In the genomic region with DNA sequence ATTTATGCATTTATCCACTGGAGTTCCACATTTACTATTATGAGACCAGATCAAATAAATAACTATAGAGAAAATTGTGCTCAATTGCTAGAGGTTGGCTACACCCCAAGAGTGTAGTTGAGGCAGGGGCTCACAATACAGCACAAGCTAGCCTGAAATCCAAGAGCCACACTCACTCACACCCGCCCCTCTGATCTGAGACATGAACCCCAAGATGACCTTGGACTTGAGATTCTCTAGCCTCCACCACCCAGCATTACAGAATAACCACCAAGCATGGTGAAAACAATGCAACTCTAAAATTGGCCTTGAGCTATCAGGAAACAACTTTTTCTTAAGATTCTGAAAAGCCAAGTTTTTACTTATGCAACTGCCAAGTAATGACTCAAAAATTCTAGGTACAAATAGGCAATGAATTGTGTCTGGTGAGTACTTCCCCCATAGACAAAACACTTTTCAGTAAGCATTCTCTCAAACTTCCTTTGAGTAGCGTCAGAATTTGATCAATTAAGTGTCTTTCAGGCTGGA, we compare ENCODE assay signal across 8 mouse cellular contexts. TPM values are rescaled to one million over a fixed set of nuclear protein-coding genes. Genes with fewer than 3 reads are reported as not detected.
DNase-seq lines count a peak whose midpoint lies in the region; ATAC-seq and TF ChIP-seq lines count a peak whose summit lies in the region.

No protein-coding gene starts in this region.

- 46% methylated on average over 2 of the region's 2 CpGs for WGBS in kidney, postnatal 0 days
- WGBS in embryonic facial prominence, embryonic 14.5 days, result 37% methylated on average over 2 of the region's 2 CpGs
- 33% methylated on average over 2 of the region's 2 CpGs for WGBS in intestine, postnatal 0 days
- 43% methylated on average over 2 of the region's 2 CpGs for WGBS in neural tube, embryonic 13.5 days

- H3K4me1 ChIP-seq in kidney, postnatal 0 days (replicated peaks; ENCODE audit: insufficient read depth, low read length), result peaks cover 25% of the 10 kb centered on the region
- peaks cover 20% of the 10 kb centered on the region for H3K4me1 ChIP-seq in embryonic facial prominence, embryonic 14.5 days (ENCODE audit: control insufficient read depth, insufficient read depth, low read length)
- H3K4me1 ChIP-seq in intestine, postnatal 0 days (replicated peaks; ENCODE audit: control insufficient read depth, insufficient read depth, low read length), result no peaks in the 10 kb centered on the region
- peaks cover 60% of the 10 kb centered on the region for H3K4me1 ChIP-seq in neural tube, embryonic 13.5 days (replicated peaks)

- H3K4me2 ChIP-seq in kidney, postnatal 0 days (ENCODE audit: low read length), result peak overlapping the region; percentile 78
- H3K4me2 ChIP-seq in embryonic facial prominence, embryonic 14.5 days (ENCODE audit: low read depth, low read length), result peak overlapping the region; percentile 98
- H3K4me2 ChIP-seq in intestine, postnatal 0 days (replicated peaks; ENCODE audit: low read depth), result peak overlapping the region; percentile 79
- H3K4me2 ChIP-seq in neural tube, embryonic 13.5 days, result peak overlapping the region; percentile 69

- no peak for TF ChIP-seq CTCF in kidney, postnatal 0 days (IDR thresholded peaks at IDR 0.05; ENCODE audit: low read depth)
- TF ChIP-seq CTCF in intestine, postnatal 0 days (IDR thresholded peaks at IDR 0.05; ENCODE audit: low read depth), result no peak

- peaks cover 19% of the 10 kb centered on the region; the same call in 1 of the 2 replicates for H3K36me3 ChIP-seq in kidney, postnatal 0 days (ENCODE audit: insufficient read depth, low read length)
- H3K36me3 ChIP-seq in embryonic facial prominence, embryonic 14.5 days (ENCODE audit: control insufficient read depth, insufficient read depth, low read length), result peaks cover 33% of the 10 kb centered on the region
- H3K36me3 ChIP-seq in intestine, postnatal 0 days (ENCODE audit: control insufficient read depth, insufficient read depth), result peaks cover 19% of the 10 kb centered on the region
- peaks cover 28% of the 10 kb centered on the region for H3K36me3 ChIP-seq in neural tube, embryonic 13.5 days

- no peak for DNase-seq in kidney, postnatal 0 days (ENCODE audit: low spot score)
- no peak for DNase-seq in kidney, postnatal 4 days
- no peak for DNase-seq in embryonic facial prominence, embryonic 14.5 days (ENCODE audit: low spot score)
- no peak for DNase-seq in left cerebral cortex, adult 18-20 months (ENCODE audit: low spot score in 2 of 2)
- no peak for DNase-seq in layer of hippocampus, adult 9-10 months (ENCODE audit: low spot score)

- no peak for ATAC-seq in kidney, postnatal 0 days (replicated peaks; ENCODE audit: low FRiP score, low read depth)
- no peak for ATAC-seq in embryonic facial prominence, embryonic 14.5 days (ENCODE audit: low read depth)
- no peak for ATAC-seq in intestine, postnatal 0 days
- ATAC-seq in neural tube, embryonic 13.5 days (ENCODE audit: low read depth), result no peak
- no peak for ATAC-seq in granulocyte monocyte progenitor cell, adult 5-6 weeks (replicated peaks; ENCODE audit: poor library complexity, severe bottlenecking)

- peak overlapping the region; percentile 68 for H3K4me3 ChIP-seq in kidney, postnatal 0 days (replicated peaks; ENCODE audit: low read depth, low read length)
- H3K4me3 ChIP-seq in embryonic facial prominence, embryonic 14.5 days (ENCODE audit: low read depth, low read length), result peak overlapping the region; percentile 83
- H3K4me3 ChIP-seq in intestine, postnatal 0 days (ENCODE audit: low read depth, low read length), result peak overlapping the region; percentile 93
- peak overlapping the region; percentile 75 for H3K4me3 ChIP-seq in neural tube, embryonic 13.5 days

- peak overlapping the region; percentile 81 for H3K9ac ChIP-seq in kidney, postnatal 0 days (ENCODE audit: low read depth, low read length)
- peak overlapping the region; percentile 91 for H3K9ac ChIP-seq in embryonic facial prominence, embryonic 14.5 days (ENCODE audit: low read depth, low read length)
- H3K9ac ChIP-seq in intestine, postnatal 0 days (ENCODE audit: low read depth, low read length), result no peak overlapping the region
- H3K9ac ChIP-seq in neural tube, embryonic 13.5 days, result peak overlapping the region; percentile 90

- H3K27me3 ChIP-seq in kidney, postnatal 0 days (ENCODE audit: insufficient read depth, low read length), result no peaks in the 10 kb centered on the region
- no peaks in the 10 kb centered on the region for H3K27me3 ChIP-seq in embryonic facial prominence, embryonic 14.5 days (replicated peaks; ENCODE audit: control insufficient read depth, insufficient read depth, low read length)
- H3K27me3 ChIP-seq in intestine, postnatal 0 days (replicated peaks; ENCODE audit: control insufficient read depth, insufficient read depth, low read length), result no peaks in the 10 kb centered on the region
- H3K27me3 ChIP-seq in neural tube, embryonic 13.5 days, result no peaks in the 10 kb centered on the region

- H3K27ac ChIP-seq in kidney, postnatal 0 days, result 0 out of 2 replicates have a peak overlapping the region, but pooled peaks have one; percentile 19
- no peak overlapping the region for H3K27ac ChIP-seq in embryonic facial prominence, embryonic 14.5 days (replicated peaks; ENCODE audit: low read depth, low read length)
- no peak overlapping the region for H3K27ac ChIP-seq in intestine, postnatal 0 days (ENCODE audit: low read depth, low read length)
- no peak overlapping the region for H3K27ac ChIP-seq in neural tube, embryonic 13.5 days (replicated peaks)

- H3K9me3 ChIP-seq in kidney, postnatal 0 days (replicated peaks; ENCODE audit: low read length), result no peaks in the 10 kb centered on the region
- no peaks in the 10 kb centered on the region for H3K9me3 ChIP-seq in embryonic facial prominence, embryonic 14.5 days (ENCODE audit: control insufficient read depth, low read length)
- no peaks in the 10 kb centered on the region for H3K9me3 ChIP-seq in intestine, postnatal 0 days (ENCODE audit: control insufficient read depth)
- no peaks in the 10 kb centered on the region for H3K9me3 ChIP-seq in neural tube, embryonic 13.5 days

RNA-seq across cellular contexts. Expression of a gene that starts 1.5 kb away (rescaled TPM):
- 1,409 and 1,636 TPM in 2 replicates for polyA plus RNA-seq in kidney, postnatal 0 days (2015; fragmentation: Nextera tagmentation; extraction: Ambion mirVana)
- polyA plus RNA-seq in embryonic facial prominence, embryonic 14.5 days (2014; fragmentation: Nextera tagmentation; extraction: Ambion mirVana), result 1,626 and 1,746 TPM in 2 replicates
- polyA plus RNA-seq in intestine, postnatal 0 days (2015; fragmentation: Nextera tagmentation; extraction: Ambion mirVana), result 762 and 768 TPM in 2 replicates
- 930 and 991 TPM in 2 replicates for polyA plus RNA-seq in neural tube, embryonic 13.5 days (2015; fragmentation: Nextera tagmentation; extraction: Ambion mirVana)
- total RNA-seq in granulocyte monocyte progenitor cell, adult 5-6 weeks (2014; fragmentation: Nextera tagmentation), result 5,451 and 5,560 TPM in 2 replicates
- total RNA-seq in granulocyte monocyte progenitor cell, adult 5-6 weeks (2017), result 3,079 and 3,080 TPM in 2 replicates
- total RNA-seq in left cerebral cortex, adult 18-20 months (2021), result 100 to 1,000 TPM; 729 to 741 TPM

RNA-seq across cellular contexts. Expression of a gene that starts 5.4 kb away (rescaled TPM):
- 43.4 and 46.6 TPM in 2 replicates for polyA plus RNA-seq in kidney, postnatal 0 days (2015; fragmentation: Nextera tagmentation; extraction: Ambion mirVana)
- polyA plus RNA-seq in embryonic facial prominence, embryonic 14.5 days (2014; fragmentation: Nextera tagmentation; extraction: Ambion mirVana), result 22.2 and 23.8 TPM in 2 replicates
- polyA plus RNA-seq in intestine, postnatal 0 days (2015; fragmentation: Nextera tagmentation; extraction: Ambion mirVana), result 14.1 and 16.1 TPM in 2 replicates
- polyA plus RNA-seq in neural tube, embryonic 13.5 days (2015; fragmentation: Nextera tagmentation; extraction: Ambion mirVana), result 10.2 and 11.1 TPM in 2 replicates
- 1.1 and 3.5 TPM in 2 replicates for total RNA-seq in granulocyte monocyte progenitor cell, adult 5-6 weeks (2014; fragmentation: Nextera tagmentation)
- total RNA-seq in granulocyte monocyte progenitor cell, adult 5-6 weeks (2017), result 2.9 and 4.1 TPM in 2 replicates
- 10 to 100 TPM; 25.3 to 33.8 TPM for total RNA-seq in left cerebral cortex, adult 18-20 months (2021)

RNA-seq across cellular contexts. Expression of a gene that starts 5.4 kb away (rescaled TPM):
- 18.2 and 19.9 TPM in 2 replicates for polyA plus RNA-seq in kidney, postnatal 0 days (2015; fragmentation: Nextera tagmentation; extraction: Ambion mirVana)
- 10.8 and 12.6 TPM in 2 replicates for polyA plus RNA-seq in embryonic facial prominence, embryonic 14.5 days (2014; fragmentation: Nextera tagmentation; extraction: Ambion mirVana)
- 5.7 and 5.8 TPM in 2 replicates for polyA plus RNA-seq in intestine, postnatal 0 days (2015; fragmentation: Nextera tagmentation; extraction: Ambion mirVana)
- polyA plus RNA-seq in neural tube, embryonic 13.5 days (2015; fragmentation: Nextera tagmentation; extraction: Ambion mirVana), result 8.2 and 8.3 TPM in 2 replicates
- 3.5 and 14.4 TPM in 2 replicates for total RNA-seq in granulocyte monocyte progenitor cell, adult 5-6 weeks (2014; fragmentation: Nextera tagmentation)
- 5.8 and 6.1 TPM in 2 replicates for total RNA-seq in granulocyte monocyte progenitor cell, adult 5-6 weeks (2017)
- 1 to 10 TPM; 3.2 to 3.5 TPM for total RNA-seq in left cerebral cortex, adult 18-20 months (2021)

RNA-seq across cellular contexts. Expression of a gene that starts 6.3 kb away (rescaled TPM):
- polyA plus RNA-seq in kidney, postnatal 0 days (2015; fragmentation: Nextera tagmentation; extraction: Ambion mirVana), result 129 and 131 TPM in 2 replicates
- polyA plus RNA-seq in embryonic facial prominence, embryonic 14.5 days (2014; fragmentation: Nextera tagmentation; extraction: Ambion mirVana), result 136 and 156 TPM in 2 replicates
- polyA plus RNA-seq in intestine, postnatal 0 days (2015; fragmentation: Nextera tagmentation; extraction: Ambion mirVana), result 33.9 and 35.4 TPM in 2 replicates
- 58.8 and 60.3 TPM in 2 replicates for polyA plus RNA-seq in neural tube, embryonic 13.5 days (2015; fragmentation: Nextera tagmentation; extraction: Ambion mirVana)
- 6.1 and 7.2 TPM in 2 replicates for total RNA-seq in granulocyte monocyte progenitor cell, adult 5-6 weeks (2014; fragmentation: Nextera tagmentation)
- 1.5 and 3.6 TPM in 2 replicates for total RNA-seq in granulocyte monocyte progenitor cell, adult 5-6 weeks (2017)
- total RNA-seq in left cerebral cortex, adult 18-20 months (2021), result 10 to 100 TPM; 15.2 to 18.0 TPM

RNA-seq across cellular contexts. Expression of a gene that starts 11.3 kb away (rescaled TPM):
- polyA plus RNA-seq in kidney, postnatal 0 days (2015; fragmentation: Nextera tagmentation; extraction: Ambion mirVana), result 3.1 and 3.2 TPM in 2 replicates
- polyA plus RNA-seq in embryonic facial prominence, embryonic 14.5 days (2014; fragmentation: Nextera tagmentation; extraction: Ambion mirVana), result 2.4 and 2.7 TPM in 2 replicates
- polyA plus RNA-seq in intestine, postnatal 0 days (2015; fragmentation: Nextera tagmentation; extraction: Ambion mirVana), result 0.77 and 1.1 TPM in 2 replicates
- polyA plus RNA-seq in neural tube, embryonic 13.5 days (2015; fragmentation: Nextera tagmentation; extraction: Ambion mirVana), result 1.7 and 2.3 TPM in 2 replicates
- not detected in 2 replicates for total RNA-seq in granulocyte monocyte progenitor cell, adult 5-6 weeks (2014; fragmentation: Nextera tagmentation)
- total RNA-seq in granulocyte monocyte progenitor cell, adult 5-6 weeks (2017), result not detected in 2 replicates
- 1 to 10 TPM; 5.7 to 6.3 TPM for total RNA-seq in left cerebral cortex, adult 18-20 months (2021)
